Mouse (Mus musculus) right cerebral cortex, postnatal 10 days (tissue): ENCODE results near the gene Lmf1.

ENCODE experiments used
- DNase-seq, 2 experiments: peaks; one replicate each; pipeline ENCODE4 v3.0.0; 2021; ENCODE audit warnings: low spot score in 2 of 2

Lmf1 gene

GRCm38 (mm10) chr17:25640956-25641355, 62.1 kb downstream of the Lmf1 start:
- no peak for DNase-seq

- no peak for DNase-seq
Observed at GRCm38 (mm10) chr17:25642032-25642431, 63.1 kb downstream of the Lmf1 start.

- DNase-seq, result no peak
Observed at GRCm38 (mm10) chr17:25643517-25644294, 64.8 kb downstream of the Lmf1 start.

GRCm38 (mm10) chr17:25644761-25645160, 65.9 kb downstream of the Lmf1 start:
- no peak for DNase-seq

- no peak for DNase-seq
Observed at GRCm38 (mm10) chr17:25645661-25646060, 66.8 kb downstream of the Lmf1 start.

- no peak for DNase-seq
Observed at GRCm38 (mm10) chr17:25647901-25648300, 69.0 kb downstream of the Lmf1 start.

GRCm38 (mm10) chr17:25648678-25649216, 69.9 kb downstream of the Lmf1 start:
- DNase-seq, result no peak

GRCm38 (mm10) chr17:25650726-25651125, 71.8 kb downstream of the Lmf1 start:
- DNase-seq, result no peak

GRCm38 (mm10) chr17:25652272-25652671, 73.4 kb downstream of the Lmf1 start:
- no peak for DNase-seq

GRCm38 (mm10) chr17:25656142-25656825, 77.4 kb downstream of the Lmf1 start:
- DNase-seq, result no peak

GRCm38 (mm10) chr17:25656826-25657189, 77.9 kb downstream of the Lmf1 start:
- DNase-seq, result no peak

GRCm38 (mm10) chr17:25663213-25663835, 84.4 kb downstream of the Lmf1 start:
- peak; percentile 77 to 86 for DNase-seq

- no peak for DNase-seq
Observed at GRCm38 (mm10) chr17:25665485-25665884, 86.6 kb downstream of the Lmf1 start.

GRCm38 (mm10) chr17:25665891-25666290, 87.0 kb downstream of the Lmf1 start:
- no peak for DNase-seq

- DNase-seq, result peak; percentile 66 to 68
Observed at GRCm38 (mm10) chr17:25668481-25669055, 89.7 kb downstream of the Lmf1 start.

GRCm38 (mm10) chr17:25672982-25673381, 94.1 kb downstream of the Lmf1 start:
- peak; percentile 63 to 74 for DNase-seq

GRCm38 (mm10) chr17:25677969-25678368, 99.1 kb downstream of the Lmf1 start:
- DNase-seq, result no peak

GRCm38 (mm10) chr17:25679818-25680217, 100.9 kb downstream of the Lmf1 start:
- DNase-seq, result peak in 1 of 2 experiments; percentile 26

- peak; percentile 53 to 57 for DNase-seq
Observed at GRCm38 (mm10) chr17:25681636-25682035, 102.8 kb downstream of the Lmf1 start.

- DNase-seq, result peak; percentile 36 to 47
Observed at GRCm38 (mm10) chr17:25686323-25686722, 107.4 kb downstream of the Lmf1 start.

- DNase-seq, result no peak
Observed at GRCm38 (mm10) chr17:25688922-25689321, 110.0 kb downstream of the Lmf1 start.

- no peak for DNase-seq
Observed at GRCm38 (mm10) chr17:25696263-25696662, 117.4 kb downstream of the Lmf1 start.
